Mouse (Mus musculus) lung, adult 2 months (tissue): Measurements from ENCODE around the gene Pan3. TPM values are rescaled to one million over a fixed set of nuclear protein-coding genes. Genes with fewer than 3 reads are reported as not detected.

Experiments used
- DNase-seq: peaks from one replicate; pipeline ENCODE4 v3.0.0; 2022
- H3K4me1 ChIP-seq: fragments of 200-500 bp; 2 replicates; pipeline ENCODE4 v1.6.1; 2011; ENCODE audit warnings: low read length; ENCODE audit not compliant: control insufficient read depth, insufficient read depth
- H3K4me3 ChIP-seq: fragments of 200-500 bp; replicated peaks from 2 replicates; pipeline ENCODE3; 2011; ENCODE audit warnings: low read depth, mild to moderate bottlenecking, control low read depth, low read length; ENCODE audit errors: extremely low read depth
- CTCF ChIP-seq: fragments of 200-500 bp; IDR thresholded peaks from 2 replicates; pipeline ENCODE4 v1.5.1; 2011; ENCODE audit warnings: mild to moderate bottlenecking, low read length, control low read depth; ENCODE audit not compliant: insufficient read depth
- POLR2A ChIP-seq: fragments of 200-500 bp; IDR thresholded peaks from 2 replicates; pipeline ENCODE4 v1.6.1; 2011; ENCODE audit warnings: low read depth, mild to moderate bottlenecking, control low read depth, low read length, borderline replicate concordance; ENCODE audit errors: extremely low read depth
- WGBS: fragments of 180-500 bp; shearing (Covaris S2); methylation state at CpG from one replicate; pipeline ENCODE4 v1.1.7; 2018; 5-methylcytosine and 5-hydroxymethylcytosine counted together
- polyA plus RNA-seq: library from polyadenylated mRNA; depleted of rRNA; stranded (reverse); fragments of >200 nt; gene quantifications from 2 replicates; pipeline ENCODE4 v1.2.3, GENCODE M21; 2012

Pan3 gene
- polyA plus RNA-seq, 1 experiment, result 38.0 TPM

DNA sequence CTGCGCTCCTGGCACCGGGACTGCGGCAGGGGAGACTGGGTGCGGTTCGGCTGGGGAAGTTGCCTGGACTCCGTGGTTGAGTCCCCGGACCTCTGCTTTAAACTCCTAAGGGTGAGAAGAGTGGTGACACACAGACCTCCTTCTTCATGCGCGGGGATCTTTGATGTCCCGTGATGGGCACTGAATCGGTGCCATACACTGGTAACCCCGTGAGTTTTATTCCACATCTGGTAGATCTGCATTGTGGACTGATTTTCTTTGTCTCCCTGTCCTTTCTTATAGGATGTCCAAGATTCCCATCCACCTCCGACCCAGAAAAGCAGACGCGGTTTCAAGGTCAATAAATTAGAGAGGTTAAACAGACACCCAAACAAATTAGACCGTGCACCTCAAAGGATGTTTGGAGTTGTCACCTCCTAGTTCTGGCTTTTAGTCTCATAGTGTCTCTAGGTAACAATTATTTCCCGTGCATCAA is 29.4 kb upstream of the Pan3 start:
- WGBS, result 4% methylated on average over 17 of the region's 17 CpGs
- Histone ChIP-seq H3K4me1 (no peaks in the 10 kb centered on the region), H3K4me3 (no peak overlapping the region)
- no peak for DNase-seq
- TF ChIP-seq POLR2A, result no peak
- TF ChIP-seq CTCF, result no peak

DNA sequence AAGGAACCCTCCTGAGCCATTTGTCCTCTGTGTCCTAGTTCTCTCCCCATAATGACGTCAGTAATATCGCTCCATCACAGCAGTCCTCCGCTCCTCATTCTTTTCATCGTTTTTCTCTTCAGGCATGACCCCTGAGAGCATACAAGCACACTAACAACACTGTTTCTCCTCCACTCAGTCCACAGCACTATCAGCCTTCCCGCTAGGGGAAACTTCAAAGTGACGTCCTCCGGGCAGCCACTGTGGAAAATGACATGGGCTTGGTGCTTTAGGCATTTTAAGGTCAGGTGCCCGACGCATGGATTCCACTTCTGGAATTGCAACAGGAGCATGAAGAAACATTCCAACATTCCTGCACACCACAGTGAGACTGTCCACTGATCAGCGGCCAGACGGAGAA is 28.9 kb upstream of the Pan3 start:
- DNase-seq, result no peak
- Histone ChIP-seq H3K4me1 (no peaks in the 10 kb centered on the region), H3K4me3 (no peak overlapping the region)
- WGBS, result 25% methylated on average over 11 of the region's 11 CpGs
- TF ChIP-seq POLR2A, result no peak
- TF ChIP-seq CTCF, result no peak

DNA sequence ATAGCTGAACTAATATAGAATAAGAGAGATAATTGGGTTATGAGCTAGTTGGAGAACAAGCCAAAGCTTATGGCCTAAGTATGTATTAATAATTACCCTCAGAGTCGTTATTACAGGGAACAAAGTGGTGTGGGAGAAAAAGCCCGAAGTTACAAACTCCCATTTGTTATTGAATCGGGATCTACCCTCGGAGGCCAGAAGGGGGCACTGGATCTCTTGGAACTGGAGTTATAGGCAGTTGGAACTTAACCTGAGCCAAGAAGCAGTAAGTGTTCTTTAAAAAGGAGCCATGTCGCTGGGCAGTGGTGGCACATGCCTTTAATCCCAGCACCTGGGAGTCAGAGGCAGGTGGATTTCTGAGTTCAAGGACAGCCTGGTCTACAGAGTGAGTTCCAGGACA is 27.5 kb upstream of the Pan3 start:
- peak; percentile 25 for DNase-seq
- 18% methylated on average over 5 of the region's 5 CpGs for WGBS
- no peak overlapping the region for H3K4me3 ChIP-seq
- TF ChIP-seq POLR2A (no peak), CTCF (peak; percentile 28; the same call in 1 of the 2 replicates)
- H3K4me1 ChIP-seq, result no peaks in the 10 kb centered on the region

DNA sequence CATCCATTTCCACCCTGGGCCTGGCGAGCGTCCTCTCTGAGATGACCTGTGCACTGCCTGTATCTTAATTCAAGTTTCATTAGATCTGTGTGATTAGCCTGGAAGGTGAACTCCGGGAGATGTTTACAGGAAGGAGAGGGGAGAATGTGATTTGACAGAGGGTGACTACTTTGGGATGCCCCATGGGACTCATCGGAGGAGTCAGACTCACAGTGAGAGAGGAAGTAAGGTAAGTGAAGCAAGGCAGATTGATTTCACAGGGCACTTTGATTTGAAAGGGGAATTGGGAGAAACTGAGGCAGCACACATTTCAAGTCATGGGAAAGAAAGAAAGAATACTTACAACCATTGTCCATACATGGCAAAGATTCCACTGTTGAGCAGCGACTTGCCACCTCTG is 23.8 kb upstream of the Pan3 start:
- H3K4me3 ChIP-seq, result no peak overlapping the region
- TF ChIP-seq CTCF (no peak), POLR2A (no peak)
- 70% methylated on average over 5 of the region's 5 CpGs for WGBS
- DNase-seq, result no peak
- H3K4me1 ChIP-seq, result no peaks in the 10 kb centered on the region

DNA sequence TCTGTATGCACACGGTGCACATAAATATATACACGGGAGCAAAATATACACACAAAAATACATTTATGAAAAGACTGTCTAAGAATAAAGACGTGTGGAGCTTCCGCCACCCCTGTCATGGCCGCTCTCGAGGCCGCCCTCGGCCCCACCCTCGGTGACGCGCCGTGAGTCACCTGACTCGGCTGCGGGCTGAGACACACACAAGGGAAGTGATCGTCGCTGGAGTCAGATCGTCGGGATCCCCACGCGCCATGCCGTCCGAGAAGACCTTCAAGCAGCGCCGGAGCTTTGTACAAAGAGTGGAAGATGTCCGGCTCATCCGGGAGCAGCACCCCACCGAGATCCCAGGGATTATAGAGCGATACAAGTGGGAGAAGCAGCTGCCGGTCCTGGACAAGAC is 21.2 kb upstream of the Pan3 start:
- no peaks in the 10 kb centered on the region for H3K4me1 ChIP-seq
- no peak for DNase-seq
- 55% methylated on average over 29 of the region's 29 CpGs for WGBS
- no peak overlapping the region for H3K4me3 ChIP-seq
- TF ChIP-seq CTCF, result no peak
- peak; percentile 25; the same call in 1 of the 2 replicates for TF ChIP-seq POLR2A

DNA sequence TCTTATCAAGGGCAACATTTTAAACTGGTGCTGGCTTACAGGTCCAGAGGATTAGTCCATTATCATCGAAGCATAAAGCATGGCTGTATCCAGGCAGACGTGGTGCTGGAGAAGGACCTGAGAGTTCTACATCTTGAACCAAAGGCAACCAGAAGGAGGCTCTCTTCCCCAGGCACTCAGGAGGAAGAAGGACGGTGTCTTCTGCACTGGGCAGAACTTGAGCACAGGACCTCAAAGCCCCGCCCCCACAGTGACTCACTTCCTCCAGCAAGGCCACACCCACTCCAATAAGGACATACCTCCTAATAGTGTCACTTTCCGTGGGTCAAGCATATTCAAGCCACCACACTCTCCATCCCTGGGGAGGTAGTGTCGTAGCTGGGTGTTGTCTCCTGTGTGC is 19.4 kb upstream of the Pan3 start:
- WGBS, result 80% methylated on average over 6 of the region's 6 CpGs
- TF ChIP-seq POLR2A (no peak), CTCF (no peak)
- Histone ChIP-seq H3K4me1 (no peaks in the 10 kb centered on the region), H3K4me3 (no peak overlapping the region)
- DNase-seq, result no peak

DNA sequence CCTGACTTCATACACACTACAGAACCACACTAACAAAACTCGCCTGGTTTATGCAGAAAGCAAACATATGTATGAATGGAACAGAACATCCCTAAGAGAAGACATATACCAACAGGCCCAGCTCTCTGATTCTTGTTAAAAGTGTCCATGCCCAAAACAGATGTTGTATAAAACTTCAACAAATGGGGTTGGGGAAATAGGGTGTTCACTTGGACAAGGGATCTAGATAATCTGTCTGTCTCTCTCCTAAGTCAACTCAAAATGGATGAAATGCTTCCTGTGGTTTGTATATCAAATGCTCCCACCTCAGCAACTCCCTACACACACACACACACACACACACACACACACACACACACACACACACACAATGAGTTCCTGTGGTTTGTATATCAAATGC is 12.0 kb upstream of the Pan3 start:
- 78% methylated on average over 1 of the region's 1 CpGs for WGBS
- H3K4me3 ChIP-seq, result no peak overlapping the region
- H3K4me1 ChIP-seq, result no peaks in the 10 kb centered on the region
- DNase-seq, result no peak
- TF ChIP-seq POLR2A (no peak), CTCF (no peak)

DNA sequence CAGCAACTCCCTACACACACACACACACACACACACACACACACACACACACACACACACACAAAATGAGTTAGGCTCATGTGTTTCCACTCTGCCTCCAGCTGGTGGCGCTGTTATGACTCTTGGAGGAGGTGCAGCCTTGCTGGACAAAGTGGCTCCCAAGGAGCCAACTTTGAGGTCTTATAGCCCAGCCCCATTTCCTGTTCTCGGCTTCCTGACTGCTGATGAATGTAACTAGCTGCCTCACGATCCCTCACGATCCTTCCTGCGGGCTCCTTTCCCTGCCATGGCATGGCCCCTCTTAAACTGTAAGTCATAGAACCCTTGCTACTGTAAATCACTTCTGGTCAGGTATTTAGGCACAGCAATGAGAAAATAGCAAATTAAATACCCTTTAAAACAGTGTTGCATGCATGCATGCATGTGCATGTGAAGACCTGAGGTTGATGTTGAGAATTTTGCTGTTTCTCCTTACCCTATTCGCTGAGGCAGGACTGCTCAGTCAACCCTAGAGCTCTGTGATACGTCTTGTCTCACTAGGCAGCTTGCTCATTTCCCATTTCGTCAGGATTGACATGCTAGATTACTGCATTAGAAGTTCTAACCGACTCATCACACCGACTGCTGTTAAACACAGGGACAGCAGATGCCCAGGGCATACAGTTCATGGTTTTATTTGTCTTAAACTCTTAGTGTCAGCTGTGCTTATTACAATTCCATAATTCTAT is 11.4 kb upstream of the Pan3 start:
- H3K4me3 ChIP-seq, result no peak overlapping the region
- no peaks in the 10 kb centered on the region for H3K4me1 ChIP-seq
- WGBS, result 20% methylated on average over 10 of the region's 10 CpGs

DNA sequence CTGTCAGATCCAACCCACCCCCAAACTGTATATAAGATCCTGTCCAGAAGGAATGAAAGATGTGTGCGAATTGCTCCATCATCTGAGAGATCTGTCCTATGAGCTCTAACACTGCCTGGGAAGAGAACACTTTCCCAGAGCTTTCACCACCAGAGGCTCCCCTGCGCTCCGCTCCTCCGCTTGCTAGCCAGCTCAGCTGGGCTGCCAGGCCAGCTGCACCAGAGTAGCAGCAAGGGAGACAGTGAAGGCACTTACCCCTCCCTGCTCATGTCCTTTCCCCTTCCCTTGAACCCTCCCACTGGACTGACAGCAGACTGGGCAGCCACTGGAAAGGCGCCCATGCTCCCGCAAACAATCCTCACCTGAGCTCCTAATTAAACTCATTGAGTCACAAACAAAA is 6.3 kb upstream of the Pan3 start:
- DNase-seq, result no peak
- Histone ChIP-seq H3K4me1 (no peaks in the 10 kb centered on the region), H3K4me3 (no peak overlapping the region)
- TF ChIP-seq POLR2A, result no peak
- TF ChIP-seq CTCF, result no peak
- WGBS, result 33% methylated on average over 6 of the region's 6 CpGs

More for the DNA sequence above, 11.4 kb upstream of the Pan3 start:
- peak; percentile 44 for DNase-seq
- TF ChIP-seq CTCF, result peak; percentile 81
- TF ChIP-seq POLR2A, result no peak

DNA sequence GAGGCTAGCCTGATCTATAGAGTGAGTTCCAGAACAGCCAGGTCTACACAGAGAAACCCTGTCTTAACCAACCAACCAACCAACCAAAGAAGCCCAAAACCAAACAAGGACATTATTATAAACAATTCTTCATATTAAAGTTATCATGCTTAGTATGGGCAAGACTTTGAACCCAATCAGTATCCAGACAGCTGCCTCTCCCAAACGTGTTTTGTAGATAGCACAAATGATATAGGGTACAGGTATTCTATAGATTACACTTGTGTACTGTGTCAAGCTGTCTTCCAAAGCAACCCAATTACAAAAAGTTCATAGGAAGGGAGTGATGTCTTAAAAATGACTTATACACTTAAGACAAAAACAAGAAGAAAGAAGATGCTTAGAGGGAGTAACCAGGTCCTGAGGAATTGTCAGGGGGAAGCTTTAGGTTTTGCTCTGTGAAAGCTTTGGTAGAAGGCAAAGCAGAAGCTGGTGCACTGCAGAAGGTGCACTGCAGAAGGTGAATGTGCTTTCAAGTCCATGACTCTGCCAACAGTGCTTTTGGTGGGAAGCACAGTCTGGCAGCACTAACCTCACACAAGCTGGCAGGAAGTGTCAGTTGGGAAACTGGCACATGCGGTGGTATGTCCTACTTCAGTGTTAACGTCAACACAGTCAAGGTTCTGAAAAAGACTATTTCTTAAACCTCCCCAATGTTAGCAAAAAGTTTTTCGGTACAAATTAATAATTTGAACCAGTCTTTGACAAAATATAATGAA is 3.7 kb upstream of the Pan3 start:
- 44% methylated on average over 4 of the region's 4 CpGs for WGBS
- Histone ChIP-seq H3K4me3 (no peak overlapping the region), H3K4me1 (no peaks in the 10 kb centered on the region)

More for the DNA sequence above, 3.7 kb upstream of the Pan3 start:
- DNase-seq, result no peak
- TF ChIP-seq CTCF (no peak), POLR2A (no peak)
